Mouse (Mus musculus): ENCODE data around the gene Sf3a2. TPM values are rescaled to one million over a fixed set of nuclear protein-coding genes. Genes with fewer than 3 reads are reported as not detected.

Gene Sf3a2
- polyA plus RNA-seq, 1 experiment = 34.5 TPM

- TF ChIP-seq CTCF (IDR thresholded peaks at IDR 0.05; ENCODE audit: control insufficient read depth, insufficient read depth, low read length) (no peak), POLR2A (IDR thresholded peaks at IDR 0.05; ENCODE audit: borderline replicate concordance, control insufficient read depth, low read depth, low read length) (no peak)
- WGBS = 71% methylated on average over 30 of the region's 30 CpGs
- Histone ChIP-seq H3K4me3 (replicated peaks; ENCODE audit: control insufficient read depth, low read depth, low read length) (no peak overlapping the region), H3K27ac (ENCODE audit: control insufficient read depth, insufficient read depth, low read depth, low read length, poor library complexity) (no peak overlapping the region), H3K4me1 (ENCODE audit: control insufficient read depth, insufficient read depth, low read length) (no peaks in the 10 kb centered on the region; the same call in 1 of the 2 replicates)
These were observed 37.6 kb downstream of the Sf3a2 start for GRCm38 (mm10) chr10:80835617-80836016.

GRCm38 (mm10) chr10:80836949-80837379, 39.0 kb downstream of the Sf3a2 start:
- no peak for TF ChIP-seq POLR2A (IDR thresholded peaks at IDR 0.05; ENCODE audit: borderline replicate concordance, control insufficient read depth, low read depth, low read length)
- TF ChIP-seq CTCF (IDR thresholded peaks at IDR 0.05; ENCODE audit: control insufficient read depth, insufficient read depth, low read length) = no peak
- Histone ChIP-seq H3K4me3 (replicated peaks; ENCODE audit: control insufficient read depth, low read depth, low read length) (no peak overlapping the region), H3K27ac (ENCODE audit: control insufficient read depth, insufficient read depth, low read depth, low read length, poor library complexity) (no peak overlapping the region), H3K4me1 (ENCODE audit: control insufficient read depth, insufficient read depth, low read length) (no peaks in the 10 kb centered on the region)
- 41% methylated on average over 7 of the region's 7 CpGs for WGBS

- WGBS = 74% methylated on average over 2 of the region's 2 CpGs
- H3K4me1 ChIP-seq (ENCODE audit: control insufficient read depth, insufficient read depth, low read length) = no peaks in the 10 kb centered on the region
- no peak for TF ChIP-seq CTCF (IDR thresholded peaks at IDR 0.05; ENCODE audit: control insufficient read depth, insufficient read depth, low read length)
- TF ChIP-seq POLR2A (IDR thresholded peaks at IDR 0.05; ENCODE audit: borderline replicate concordance, control insufficient read depth, low read depth, low read length) = no peak
- no peak overlapping the region for H3K27ac ChIP-seq (ENCODE audit: control insufficient read depth, insufficient read depth, low read depth, low read length, poor library complexity)
- H3K4me3 ChIP-seq (replicated peaks; ENCODE audit: control insufficient read depth, low read depth, low read length) = no peak overlapping the region
These were observed 39.8 kb downstream of the Sf3a2 start for GRCm38 (mm10) chr10:80837827-80838226.

GRCm38 (mm10) chr10:80838346-80838912, 40.4 kb downstream of the Sf3a2 start:
- TF ChIP-seq CTCF (IDR thresholded peaks at IDR 0.05; ENCODE audit: control insufficient read depth, insufficient read depth, low read length) = no peak
- no peak for TF ChIP-seq POLR2A (IDR thresholded peaks at IDR 0.05; ENCODE audit: borderline replicate concordance, control insufficient read depth, low read depth, low read length)
- WGBS = 66% methylated on average over 2 of the region's 2 CpGs
- Histone ChIP-seq H3K27ac (ENCODE audit: control insufficient read depth, insufficient read depth, low read depth, low read length, poor library complexity) (no peak overlapping the region), H3K4me3 (replicated peaks; ENCODE audit: control insufficient read depth, low read depth, low read length) (no peak overlapping the region), H3K4me1 (ENCODE audit: control insufficient read depth, insufficient read depth, low read length) (no peaks in the 10 kb centered on the region)

- Histone ChIP-seq H3K4me1 (ENCODE audit: control insufficient read depth, insufficient read depth, low read length) (no peaks in the 10 kb centered on the region), H3K27ac (ENCODE audit: control insufficient read depth, insufficient read depth, low read depth, low read length, poor library complexity) (no peak overlapping the region), H3K4me3 (replicated peaks; ENCODE audit: control insufficient read depth, low read depth, low read length) (no peak overlapping the region)
- WGBS = 63% methylated on average over 6 of the region's 6 CpGs
- TF ChIP-seq POLR2A (IDR thresholded peaks at IDR 0.05; ENCODE audit: borderline replicate concordance, control insufficient read depth, low read depth, low read length) (no peak), CTCF (IDR thresholded peaks at IDR 0.05; ENCODE audit: control insufficient read depth, insufficient read depth, low read length) (no peak)
These were observed 41.9 kb downstream of the Sf3a2 start for GRCm38 (mm10) chr10:80839848-80840247.

- Histone ChIP-seq H3K4me3 (replicated peaks; ENCODE audit: control insufficient read depth, low read depth, low read length) (no peak overlapping the region), H3K4me1 (ENCODE audit: control insufficient read depth, insufficient read depth, low read length) (no peaks in the 10 kb centered on the region), H3K27ac (ENCODE audit: control insufficient read depth, insufficient read depth, low read depth, low read length, poor library complexity) (no peak overlapping the region)
- 81% methylated on average over 2 of the region's 2 CpGs for WGBS
- TF ChIP-seq CTCF (IDR thresholded peaks at IDR 0.05; ENCODE audit: control insufficient read depth, insufficient read depth, low read length) (no peak), POLR2A (IDR thresholded peaks at IDR 0.05; ENCODE audit: borderline replicate concordance, control insufficient read depth, low read depth, low read length) (no peak)
These were observed 43.7 kb downstream of the Sf3a2 start for GRCm38 (mm10) chr10:80841685-80842084.

- Histone ChIP-seq H3K4me1 (ENCODE audit: control insufficient read depth, insufficient read depth, low read length) (no peaks in the 10 kb centered on the region), H3K4me3 (replicated peaks; ENCODE audit: control insufficient read depth, low read depth, low read length) (no peak overlapping the region), H3K27ac (ENCODE audit: control insufficient read depth, insufficient read depth, low read depth, low read length, poor library complexity) (no peak overlapping the region)
- WGBS = 83% methylated on average over 15 of the region's 15 CpGs
- TF ChIP-seq POLR2A (IDR thresholded peaks at IDR 0.05; ENCODE audit: borderline replicate concordance, control insufficient read depth, low read depth, low read length) (no peak), CTCF (IDR thresholded peaks at IDR 0.05; ENCODE audit: control insufficient read depth, insufficient read depth, low read length) (no peak)
These were observed 44.3 kb downstream of the Sf3a2 start for GRCm38 (mm10) chr10:80842334-80842733.

GRCm38 (mm10) chr10:80843087-80843930, 45.3 kb downstream of the Sf3a2 start:
- Histone ChIP-seq H3K4me3 (replicated peaks; ENCODE audit: control insufficient read depth, low read depth, low read length) (no peak overlapping the region), H3K4me1 (ENCODE audit: control insufficient read depth, insufficient read depth, low read length) (no peaks in the 10 kb centered on the region), H3K27ac (ENCODE audit: control insufficient read depth, insufficient read depth, low read depth, low read length, poor library complexity) (no peak overlapping the region)
- TF ChIP-seq POLR2A (IDR thresholded peaks at IDR 0.05; ENCODE audit: borderline replicate concordance, control insufficient read depth, low read depth, low read length) (no peak), CTCF (IDR thresholded peaks at IDR 0.05; ENCODE audit: control insufficient read depth, insufficient read depth, low read length) (no peak)
- WGBS = 13% methylated on average over 32 of the region's 32 CpGs

Data from bone marrow, adult 2 months (tissue).